Mouse (Mus musculus): ENCODE data around the gene Mrgprf.
A peak's percentile ranks its signal among the peaks of the same experiment; 100 is the strongest.

GRCm38 (mm10) chr7:145300321-145301007, at the start of gene Mrgprf:
- TF ChIP-seq POLR2A (IDR thresholded peaks at IDR 0.05; ENCODE audit: low read depth, low read length) (peak; percentile 76), CTCF (IDR thresholded peaks at IDR 0.05; ENCODE audit: borderline replicate concordance, insufficient read depth, low read length) (no peak)
